Mouse (Mus musculus) midbrain, embryonic 14.5 days (tissue): Measurements from ENCODE around the gene Lrrc73. TPM values are rescaled to one million over a fixed set of nuclear protein-coding genes. Genes with fewer than 3 reads are reported as not detected.
A peak's percentile ranks its signal among the peaks of the same experiment; 100 is the strongest.

ENCODE experiments used
- ATAC-seq: fragments of 200-750 bp; cut with Nextera tagmentation; 2 replicates; pipeline ENCODE4 v1.8.0; 2017; ENCODE audit warnings: moderate number of reproducible peaks, moderate library complexity; ENCODE audit not compliant: low FRiP score, low TSS enrichment
- DNase-seq: peaks from one replicate; pipeline ENCODE4 v3.0.0-alpha.2; 2015
- H3K27ac ChIP-seq: fragments of 300-500 bp; sonication (generic); replicated peaks from 2 replicates; pipeline ENCODE4 v1.5.1; 2014; ENCODE audit warnings: mild to moderate bottlenecking, low read depth, low read length, moderate library complexity
- H3K27me3 ChIP-seq: fragments of 300-500 bp; sonication (generic); 2 replicates; pipeline ENCODE4 v1.6.1; 2014; ENCODE audit warnings: low read length, control low read depth, mixed read lengths; ENCODE audit not compliant: control insufficient read depth, insufficient read depth
- H3K36me3 ChIP-seq: fragments of 300-500 bp; sonication (generic); 2 replicates; pipeline ENCODE4 v1.6.1; 2014; ENCODE audit warnings: low read length, control low read depth; ENCODE audit not compliant: control insufficient read depth, insufficient read depth
- H3K4me1 ChIP-seq: fragments of 300-500 bp; sonication (generic); 2 replicates; pipeline ENCODE4 v1.6.1; 2014; ENCODE audit warnings: mild to moderate bottlenecking, antibody characterized with exemption, low read length, control low read depth; ENCODE audit not compliant: control insufficient read depth, insufficient read depth
- H3K4me2 ChIP-seq: fragments of 300-500 bp; sonication (generic); 2 replicates; pipeline ENCODE4 v1.6.1; 2014; ENCODE audit warnings: mild to moderate bottlenecking, low read length, moderate library complexity
- H3K4me3 ChIP-seq: fragments of 300-500 bp; sonication (generic); replicated peaks from 2 replicates; pipeline ENCODE4 v1.5.1; 2014; ENCODE audit warnings: low read depth, low read length
- H3K9ac ChIP-seq: fragments of 300-500 bp; sonication (generic); replicated peaks from 2 replicates; pipeline ENCODE4 v1.6.1; 2014; ENCODE audit warnings: mild to moderate bottlenecking, low read length, moderate library complexity
- H3K9me3 ChIP-seq: fragments of 300-500 bp; sonication (generic); 2 replicates; pipeline ENCODE4 v1.6.1; 2016; ENCODE audit warnings: low read length, control low read depth, mixed read lengths; ENCODE audit not compliant: control insufficient read depth
- WGBS: fragments of 180-500 bp; shearing (Covaris S2); extraction: QIAGEN DNeasy Blood & Tissue Kit; methylation state at CpG from one replicate; pipeline ENCODE4 v1.1.7; 2014; 5-methylcytosine and 5-hydroxymethylcytosine counted together
- polyA plus RNA-seq: library from polyadenylated mRNA; unstranded; fragments of >200 nt; fragmentation: Nextera tagmentation; extraction: Ambion mirVana; gene quantifications from 2 replicates; pipeline ENCODE4 v1.2.1, GENCODE M21; 2014

Lrrc73 gene
- polyA plus RNA-seq, 1 experiment from 2014 or later = 12.0 TPM

DNA sequence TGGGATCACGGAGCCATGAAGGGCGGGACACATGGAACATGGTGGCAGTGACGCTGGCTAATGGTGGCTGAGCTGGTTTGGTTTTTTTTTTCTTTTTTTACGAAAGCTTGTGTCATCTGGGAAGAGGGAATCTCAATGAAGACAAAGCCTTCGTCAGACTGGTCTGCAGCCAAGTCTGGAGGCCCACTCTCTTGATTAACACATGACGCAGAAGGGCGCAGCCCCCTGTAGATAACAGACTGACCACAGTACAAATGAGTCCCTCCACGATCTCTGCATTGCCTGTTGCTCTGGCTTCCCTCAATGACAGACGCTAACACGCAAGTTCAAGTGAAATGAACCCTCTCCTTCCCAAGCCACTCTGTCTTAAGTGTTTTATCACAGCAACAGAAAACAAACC lies 22.2 kb downstream of the Lrrc73 start:
- H3K27ac ChIP-seq = no peak overlapping the region
- WGBS = 96% methylated on average over 10 of the region's 10 CpGs
- no peaks in the 10 kb centered on the region for H3K9me3 ChIP-seq
- H3K4me1 ChIP-seq = no peaks in the 10 kb centered on the region
- no peak overlapping the region for H3K9ac ChIP-seq
- no peak overlapping the region for H3K4me2 ChIP-seq
- no peak overlapping the region for H3K4me3 ChIP-seq
- no peaks in the 10 kb centered on the region for H3K27me3 ChIP-seq
- peaks cover 29% of the 10 kb centered on the region for H3K36me3 ChIP-seq
- DNase-seq = no peak
- ATAC-seq = no peak

DNA sequence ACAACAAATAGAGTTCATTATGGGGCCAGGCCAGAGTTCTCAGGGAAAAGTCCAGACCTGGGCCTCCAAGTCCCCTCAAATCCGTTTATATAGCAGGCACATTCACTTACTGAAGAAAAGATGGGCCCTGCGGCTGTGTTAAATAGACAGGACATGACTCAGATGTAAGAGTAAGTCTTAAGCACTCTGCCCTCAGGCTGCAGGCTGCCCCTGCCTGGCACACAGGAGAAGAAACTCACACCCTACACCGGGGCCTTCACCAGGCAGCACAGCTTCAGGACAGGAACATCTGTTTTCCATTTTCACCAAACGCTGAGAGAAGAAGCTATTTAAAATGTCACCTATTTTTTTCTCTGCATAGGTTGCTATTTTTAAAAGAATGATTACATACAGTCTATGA lies 24.3 kb downstream of the Lrrc73 start:
- Histone ChIP-seq H3K27ac (no peak overlapping the region), H3K36me3 (peaks cover 11% of the 10 kb centered on the region; the same call in 1 of the 2 replicates), H3K9me3 (no peaks in the 10 kb centered on the region), H3K4me2 (no peak overlapping the region), H3K4me1 (peaks cover 4% of the 10 kb centered on the region; the same call in 1 of the 2 replicates), H3K27me3 (no peaks in the 10 kb centered on the region), H3K9ac (no peak overlapping the region), H3K4me3 (no peak overlapping the region)
- ATAC-seq (no peak), DNase-seq (no peak)
- WGBS = 93% methylated on average over 4 of the region's 4 CpGs

DNA sequence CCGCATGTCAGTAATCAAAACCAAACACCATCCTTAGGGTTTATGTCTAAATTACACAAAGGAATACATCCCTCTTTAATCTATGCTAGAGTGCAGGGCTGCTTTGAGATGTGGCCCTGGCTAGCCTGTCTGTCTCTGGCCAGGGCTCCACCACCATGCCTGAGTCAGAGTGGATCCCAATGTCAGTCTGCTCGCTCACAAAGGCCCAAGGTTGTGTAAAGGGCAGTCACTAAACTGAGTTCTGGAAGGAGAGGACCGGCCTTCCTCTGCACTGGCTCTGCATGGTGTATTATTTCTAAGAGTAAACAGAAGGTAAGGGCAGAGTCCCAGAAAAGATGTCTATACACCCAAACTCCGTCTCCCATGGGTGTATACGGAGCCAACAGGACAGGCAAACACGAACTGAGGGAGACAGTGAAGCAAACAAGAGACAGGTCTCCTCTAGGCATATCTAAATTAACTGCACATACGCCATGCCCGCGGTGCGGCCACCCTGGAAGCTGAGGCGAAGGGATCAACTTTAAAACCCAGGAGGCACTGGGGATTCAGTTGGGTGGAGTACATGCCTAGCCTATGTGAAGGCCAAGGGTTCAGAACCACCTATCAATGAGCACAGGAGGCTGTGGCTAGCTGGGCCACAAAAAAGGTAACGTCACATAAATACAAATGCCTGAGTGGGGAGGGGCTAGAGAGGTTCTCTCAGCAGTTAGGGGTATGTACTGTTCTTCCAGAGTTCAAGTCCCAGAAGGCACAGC lies 24.9 kb downstream of the Lrrc73 start:
- H3K4me3 ChIP-seq = no peak overlapping the region
- H3K27ac ChIP-seq = no peak overlapping the region
- 95% methylated on average over 12 of the region's 12 CpGs for WGBS
- H3K36me3 ChIP-seq = peaks cover 11% of the 10 kb centered on the region; the same call in 1 of the 2 replicates
- no peaks in the 10 kb centered on the region for H3K9me3 ChIP-seq
- peaks cover 4% of the 10 kb centered on the region; the same call in 1 of the 2 replicates for H3K4me1 ChIP-seq
- no peak for DNase-seq
- no peaks in the 10 kb centered on the region for H3K27me3 ChIP-seq
- no peak for ATAC-seq
- no peak overlapping the region for H3K9ac ChIP-seq
- H3K4me2 ChIP-seq = no peak overlapping the region

DNA sequence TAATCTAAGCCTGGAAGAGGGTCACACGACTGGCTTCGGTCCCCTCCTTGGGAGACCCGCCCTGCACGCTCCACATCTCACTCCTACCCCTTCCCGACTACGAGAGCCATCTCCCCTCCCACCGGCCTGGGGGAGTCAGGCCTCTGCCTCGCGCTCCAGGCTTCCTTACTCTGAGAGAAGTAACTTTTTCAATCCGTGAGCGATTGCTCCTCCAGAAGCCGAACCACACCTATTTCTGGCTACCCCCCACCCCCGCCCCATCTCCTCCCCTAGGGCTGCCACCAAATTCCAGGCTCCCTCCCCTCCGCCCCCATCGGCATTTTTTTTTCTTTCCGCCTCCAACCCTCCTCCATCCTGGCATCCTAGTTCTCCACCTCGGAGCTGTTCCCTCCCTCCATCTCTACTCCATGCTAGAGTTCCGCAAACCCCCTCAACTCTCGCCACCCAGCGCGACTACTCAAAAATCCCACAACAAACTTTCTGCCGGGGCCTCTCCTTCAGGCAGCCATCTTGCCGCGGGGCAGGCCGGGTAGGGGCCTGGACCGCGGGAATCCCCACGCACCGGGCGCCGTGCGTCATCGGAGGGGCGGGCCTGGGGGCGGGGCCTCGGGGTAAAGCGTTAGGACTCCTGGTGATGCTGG lies 29.3 kb downstream of the Lrrc73 start, which contains the start of gene Tjap1:
TSS of gene Tjap1 (minus strand) at position 544 of the 641 bp plus-strand sequence.
- peak; percentile 95 for DNase-seq
- WGBS = under 1% methylated on average over 37 of the region's 37 CpGs
- Histone ChIP-seq H3K9ac (peak within 1 kb of the TSS; percentile 67), H3K27me3 (no peaks in the 10 kb centered on the region), H3K4me1 (peaks cover 7% of the 10 kb centered on the region; the same call in 1 of the 2 replicates), H3K4me3 (peak within 1 kb of the TSS; percentile 63), H3K36me3 (peaks cover 4% of the 10 kb centered on the region; the same call in 1 of the 2 replicates), H3K9me3 (no peaks in the 10 kb centered on the region), H3K4me2 (peak within 1 kb of the TSS; percentile 79), H3K27ac (peak within 1 kb of the TSS; percentile 63)
- peak; percentile 98 for ATAC-seq

DNA sequence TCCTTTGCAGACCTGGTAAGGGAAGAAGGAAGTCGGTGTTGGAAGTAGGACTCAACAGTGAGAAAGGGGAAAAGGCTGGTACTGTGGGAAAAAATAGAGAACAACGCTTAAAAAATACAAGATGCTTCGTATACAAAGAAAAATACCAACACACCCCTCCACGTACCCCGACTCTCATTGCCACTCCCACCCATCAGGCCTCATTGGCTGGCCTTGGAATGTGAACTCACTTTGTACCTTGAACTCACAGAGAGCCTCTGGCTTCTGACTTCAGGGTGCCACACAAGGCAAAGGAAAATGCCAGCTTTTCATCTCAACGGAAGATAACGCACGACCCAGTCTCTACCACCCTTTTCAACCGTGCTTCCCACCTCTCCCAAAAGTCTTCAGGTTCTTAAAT lies 29.8 kb downstream of the Lrrc73 start:
- peak overlapping the region; percentile 67; the same call in 1 of the 2 replicates for H3K9ac ChIP-seq
- WGBS = 26% methylated on average over 9 of the region's 9 CpGs

DNA sequence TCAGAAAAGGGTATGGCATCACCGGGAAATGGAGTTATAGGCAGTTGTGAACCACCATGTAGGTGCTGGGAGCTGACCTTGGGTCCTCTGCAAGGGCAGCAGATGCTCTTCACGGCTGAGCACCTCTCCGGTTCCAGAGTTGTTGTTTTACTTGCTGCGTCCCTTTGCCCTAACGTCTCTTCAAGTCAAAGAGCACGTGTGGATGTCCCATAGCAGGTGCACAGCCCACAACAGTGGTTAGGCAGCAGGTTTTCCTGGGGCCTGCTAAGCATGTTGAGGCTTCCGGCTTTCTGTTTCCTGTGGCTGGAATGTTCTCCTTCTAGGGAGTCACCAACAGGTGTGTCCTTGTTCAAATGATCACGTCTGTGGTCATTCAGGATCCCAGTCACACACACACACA lies 30.6 kb downstream of the Lrrc73 start:
- DNase-seq = no peak
- no peaks in the 10 kb centered on the region for H3K9me3 ChIP-seq
- peaks cover 7% of the 10 kb centered on the region; the same call in 1 of the 2 replicates for H3K4me1 ChIP-seq
- H3K9ac ChIP-seq = no peak overlapping the region
- no peaks in the 10 kb centered on the region for H3K27me3 ChIP-seq
- 92% methylated on average over 8 of the region's 8 CpGs for WGBS
- H3K4me3 ChIP-seq = no peak overlapping the region
- 0 out of 2 replicates have a peak, but pooled peaks cover 3% of the 10 kb centered on the region for H3K36me3 ChIP-seq
- H3K27ac ChIP-seq = no peak overlapping the region
- H3K4me2 ChIP-seq = no peak overlapping the region
- no peak for ATAC-seq

More for the DNA sequence above, 29.8 kb downstream of the Lrrc73 start:
- Histone ChIP-seq H3K27ac (0 out of 2 replicates have a peak overlapping the region, but pooled peaks have one; percentile 63), H3K9me3 (no peaks in the 10 kb centered on the region), H3K4me2 (peak overlapping the region; percentile 79), H3K27me3 (no peaks in the 10 kb centered on the region), H3K4me3 (peak overlapping the region; percentile 63), H3K36me3 (peaks cover 4% of the 10 kb centered on the region; the same call in 1 of the 2 replicates), H3K4me1 (peaks cover 7% of the 10 kb centered on the region; the same call in 1 of the 2 replicates)
- DNase-seq = no peak
- peak; percentile 54; the same call in 1 of the 2 replicates for ATAC-seq

DNA sequence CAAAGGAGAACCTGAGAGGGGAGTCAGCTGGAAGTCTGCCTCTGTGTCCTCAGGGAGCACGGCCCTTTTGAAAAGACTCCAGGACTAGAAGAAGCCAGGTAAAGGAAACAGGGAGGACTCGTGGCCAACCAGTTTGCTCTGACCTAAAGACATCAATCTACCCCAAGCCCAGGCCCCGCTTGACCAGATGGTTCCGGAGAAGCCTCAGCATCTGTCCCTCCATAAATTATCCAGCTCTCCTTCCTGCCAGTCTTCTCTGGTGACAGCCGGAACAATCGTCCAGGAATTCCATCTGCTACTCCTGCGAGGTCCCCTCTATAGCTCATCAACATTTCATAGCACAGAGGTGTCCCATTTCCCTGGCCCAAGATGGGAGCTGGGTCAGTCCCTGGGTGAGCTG lies 31.3 kb downstream of the Lrrc73 start:
- Histone ChIP-seq H3K9me3 (no peaks in the 10 kb centered on the region), H3K4me3 (no peak overlapping the region), H3K4me1 (peaks cover 7% of the 10 kb centered on the region; the same call in 1 of the 2 replicates), H3K27ac (no peak overlapping the region), H3K4me2 (no peak overlapping the region), H3K27me3 (no peaks in the 10 kb centered on the region), H3K9ac (no peak overlapping the region), H3K36me3 (no peaks in the 10 kb centered on the region)
- ATAC-seq (no peak), DNase-seq (no peak)
- WGBS = 54% methylated on average over 7 of the region's 7 CpGs

DNA sequence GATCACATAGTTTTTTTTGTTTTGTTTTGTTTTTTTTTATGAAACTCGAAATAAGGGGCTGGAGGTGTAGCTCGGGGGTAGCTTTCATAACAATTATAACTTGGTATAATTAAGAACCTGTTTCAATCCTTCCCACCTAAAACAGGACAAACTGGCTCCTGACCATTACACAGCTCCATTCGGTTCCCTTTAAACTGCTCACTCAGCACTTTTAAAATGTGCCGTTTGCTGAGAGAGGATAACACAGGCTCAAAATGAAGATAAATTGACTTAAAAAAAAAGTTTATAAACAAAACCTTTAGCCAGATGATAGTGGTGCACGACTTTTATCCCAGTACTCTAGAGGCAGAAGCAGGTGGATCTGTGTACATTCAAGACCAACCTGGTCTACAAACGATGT lies 32.1 kb downstream of the Lrrc73 start:
- H3K36me3 ChIP-seq = no peaks in the 10 kb centered on the region
- WGBS = 75% methylated on average over 6 of the region's 6 CpGs
- no peak overlapping the region for H3K4me2 ChIP-seq
- DNase-seq (no peak), ATAC-seq (no peak)
- no peak overlapping the region for H3K27ac ChIP-seq
- H3K4me1 ChIP-seq = peaks cover 7% of the 10 kb centered on the region; the same call in 1 of the 2 replicates
- H3K9ac ChIP-seq = no peak overlapping the region
- no peaks in the 10 kb centered on the region for H3K9me3 ChIP-seq
- H3K27me3 ChIP-seq = no peaks in the 10 kb centered on the region
- H3K4me3 ChIP-seq = no peak overlapping the region
